Mouse (Mus musculus) heart, postnatal 36 days (tissue): ENCODE results near the gene Cbarp. TPM values are rescaled to one million over a fixed set of nuclear protein-coding genes. Genes with fewer than 3 reads are reported as not detected.

Experiments
- DNase-seq, 2 experiments: peaks; one replicate each; pipeline ENCODE4 v3.0.0; 2021 to 2022
- intact Hi-C: fragments of 180-260 bp; cut with DNase I; formaldehyde crosslinking; loops from one replicate; pipeline ENCODE4 v1.15.1; 2025
- total RNA-seq, 2 experiments: library from RNA; stranded (reverse); gene quantifications; 2 replicates each; pipeline ENCODE4 v1.2.3; 2021

Cbarp gene
- total RNA-seq, 2 experiments from 2014 or later: 2.0 to 4.7 TPM

DNA sequence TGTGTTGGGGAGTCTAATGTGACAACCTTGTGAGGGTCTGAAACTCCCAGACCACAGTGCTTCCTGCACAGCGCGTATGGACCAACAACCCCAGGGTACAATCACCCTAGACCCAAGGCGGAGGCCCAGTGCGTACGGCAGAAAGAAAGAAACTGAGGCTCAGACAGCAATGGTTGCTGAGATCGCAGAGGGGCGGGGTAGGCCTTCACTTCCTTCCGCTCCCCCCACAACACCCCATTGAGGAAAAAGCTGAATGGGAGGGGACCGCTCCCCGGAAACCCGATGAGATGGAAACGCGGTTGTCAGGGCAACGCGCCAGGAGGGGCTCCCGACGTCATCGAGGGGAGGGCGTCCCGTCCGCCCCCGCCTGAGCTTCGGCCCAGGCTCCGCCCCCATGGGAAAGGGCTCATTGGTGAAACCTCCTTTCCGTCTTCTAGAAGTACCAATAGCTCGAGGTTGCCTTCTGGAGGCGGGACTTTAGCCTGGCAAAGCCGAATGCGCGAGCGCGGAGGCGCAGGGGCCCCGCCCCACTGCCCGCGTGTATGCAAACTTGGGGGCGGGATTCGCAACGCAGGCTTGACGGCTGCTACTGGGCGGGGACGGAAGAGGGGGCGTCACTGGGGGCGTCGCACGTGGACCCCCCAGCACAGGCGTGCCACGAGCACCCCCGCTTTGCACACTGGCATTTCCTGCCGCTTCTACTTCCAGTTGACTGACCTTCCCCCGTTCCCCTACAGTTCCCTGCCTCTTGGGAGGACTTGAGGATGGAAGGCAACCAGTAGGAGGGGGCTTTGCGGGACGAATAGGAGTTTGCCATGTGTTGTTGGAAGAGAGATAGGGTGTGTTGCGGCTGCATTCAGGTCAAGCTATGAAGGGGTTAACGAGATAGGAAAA is 19.2 kb upstream of the Cbarp start:
- DNase-seq: peak; percentile 97 to 98
- intact Hi-C loops: no loop called here

- peak in 1 of 2 experiments; percentile 57 for DNase-seq
- intact Hi-C loops: no loop called here
Measured at GRCm38 (mm10) chr10:80159021-80159560, 18.5 kb upstream of the Cbarp start.

GRCm38 (mm10) chr10:80158307-80158986 is 17.8 kb upstream of the Cbarp start:
- intact Hi-C loops: loop anchor here (1.0 kb wide), 1 partner anchor 8 kb away; no protein-coding TSS in a partner anchor
- DNase-seq: peak; percentile 76 to 81

GRCm38 (mm10) chr10:80157141-80157929 is 16.7 kb upstream of the Cbarp start:
- peak in 1 of 2 experiments; percentile 42 for DNase-seq
- intact Hi-C loops: no loop called here

GRCm38 (mm10) chr10:80156752-80157053 is 16.1 kb upstream of the Cbarp start:
- intact Hi-C loops: no loop called here
- DNase-seq: peak in 1 of 2 experiments; percentile 56

GRCm38 (mm10) chr10:80156002-80156751 is 15.5 kb upstream of the Cbarp start:
- DNase-seq: no peak
- intact Hi-C loops: no loop called here

DNA sequence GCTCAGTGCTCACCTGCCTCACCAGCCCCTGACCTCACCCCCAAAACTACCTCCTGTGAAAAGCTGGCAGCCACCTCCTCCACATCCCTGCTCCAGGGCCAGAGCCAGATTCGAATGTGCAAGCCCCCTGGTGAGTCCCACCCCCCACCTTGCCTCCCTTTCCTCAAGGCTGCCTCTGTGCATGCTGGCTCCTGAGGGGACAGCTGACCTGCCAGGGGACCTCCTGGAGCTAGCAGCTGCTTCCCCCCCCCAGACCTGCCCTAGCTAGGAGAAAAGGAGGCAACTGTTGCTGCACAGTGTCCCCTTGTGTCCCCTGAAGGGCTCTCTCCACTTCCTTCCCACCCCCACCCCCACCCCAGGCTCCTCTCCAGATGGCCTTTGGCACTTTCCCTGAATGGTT is 14.6 kb upstream of the Cbarp start:
- intact Hi-C loops: no loop called here
- DNase-seq: no peak

- no peak for DNase-seq
Measured at GRCm38 (mm10) chr10:80154384-80154783, 13.7 kb upstream of the Cbarp start.

GRCm38 (mm10) chr10:80153713-80154112 is 13.1 kb upstream of the Cbarp start:
- intact Hi-C loops: no loop called here

More at GRCm38 (mm10) chr10:80154384-80154783, 13.7 kb upstream of the Cbarp start:
- intact Hi-C loops: no loop called here

GRCm38 (mm10) chr10:80152873-80153260 is 12.2 kb upstream of the Cbarp start:
- DNase-seq: peak in 1 of 2 experiments; percentile 67
- intact Hi-C loops: no loop called here

More at GRCm38 (mm10) chr10:80153713-80154112, 13.1 kb upstream of the Cbarp start:
- no peak for DNase-seq

- DNase-seq: peak; percentile 59 to 71
- intact Hi-C loops: no loop called here
Measured at GRCm38 (mm10) chr10:80152071-80152872, 11.6 kb upstream of the Cbarp start.

DNA sequence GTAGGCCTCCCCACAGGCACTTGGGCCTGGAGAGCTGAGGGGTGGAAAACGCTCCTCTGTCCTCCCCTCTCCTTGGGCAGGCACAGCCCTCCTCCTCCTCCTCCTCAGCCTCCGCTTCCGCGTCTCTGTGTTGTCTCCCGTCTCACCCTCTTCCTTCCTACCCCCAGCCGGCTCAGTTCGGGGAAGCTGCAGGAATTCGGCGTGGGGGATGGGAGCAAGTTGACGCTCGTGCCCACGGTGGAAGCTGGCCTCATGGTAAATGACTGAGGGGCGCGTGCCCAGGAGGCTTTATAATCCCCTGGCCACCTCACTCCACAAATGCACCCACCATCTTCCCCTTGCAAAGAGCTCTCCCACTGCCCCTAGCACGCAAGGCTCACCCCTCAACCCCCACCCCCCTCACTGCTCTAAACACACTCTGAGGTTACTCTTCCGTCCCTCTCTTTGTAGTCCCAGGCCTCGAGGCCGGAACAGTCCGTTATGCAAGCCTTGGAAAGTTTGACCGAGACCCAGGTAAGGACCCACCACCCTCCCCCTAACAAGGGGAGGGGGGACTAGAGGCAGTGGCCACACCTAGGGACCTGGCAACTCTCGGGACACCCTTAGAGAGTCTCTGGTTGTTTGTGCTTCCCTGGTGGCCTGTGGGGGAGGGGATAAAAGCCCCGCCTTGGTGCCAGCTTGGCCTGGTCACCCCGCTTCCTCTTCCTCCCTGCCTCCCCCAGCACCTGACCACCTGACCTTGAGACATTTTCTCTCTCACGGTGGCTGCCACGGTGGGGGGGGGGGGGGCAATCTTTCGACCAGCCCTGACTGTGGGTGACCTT is 10.8 kb upstream of the Cbarp start:
- intact Hi-C loops: no loop called here
- DNase-seq: peak; percentile 69 to 73

DNA sequence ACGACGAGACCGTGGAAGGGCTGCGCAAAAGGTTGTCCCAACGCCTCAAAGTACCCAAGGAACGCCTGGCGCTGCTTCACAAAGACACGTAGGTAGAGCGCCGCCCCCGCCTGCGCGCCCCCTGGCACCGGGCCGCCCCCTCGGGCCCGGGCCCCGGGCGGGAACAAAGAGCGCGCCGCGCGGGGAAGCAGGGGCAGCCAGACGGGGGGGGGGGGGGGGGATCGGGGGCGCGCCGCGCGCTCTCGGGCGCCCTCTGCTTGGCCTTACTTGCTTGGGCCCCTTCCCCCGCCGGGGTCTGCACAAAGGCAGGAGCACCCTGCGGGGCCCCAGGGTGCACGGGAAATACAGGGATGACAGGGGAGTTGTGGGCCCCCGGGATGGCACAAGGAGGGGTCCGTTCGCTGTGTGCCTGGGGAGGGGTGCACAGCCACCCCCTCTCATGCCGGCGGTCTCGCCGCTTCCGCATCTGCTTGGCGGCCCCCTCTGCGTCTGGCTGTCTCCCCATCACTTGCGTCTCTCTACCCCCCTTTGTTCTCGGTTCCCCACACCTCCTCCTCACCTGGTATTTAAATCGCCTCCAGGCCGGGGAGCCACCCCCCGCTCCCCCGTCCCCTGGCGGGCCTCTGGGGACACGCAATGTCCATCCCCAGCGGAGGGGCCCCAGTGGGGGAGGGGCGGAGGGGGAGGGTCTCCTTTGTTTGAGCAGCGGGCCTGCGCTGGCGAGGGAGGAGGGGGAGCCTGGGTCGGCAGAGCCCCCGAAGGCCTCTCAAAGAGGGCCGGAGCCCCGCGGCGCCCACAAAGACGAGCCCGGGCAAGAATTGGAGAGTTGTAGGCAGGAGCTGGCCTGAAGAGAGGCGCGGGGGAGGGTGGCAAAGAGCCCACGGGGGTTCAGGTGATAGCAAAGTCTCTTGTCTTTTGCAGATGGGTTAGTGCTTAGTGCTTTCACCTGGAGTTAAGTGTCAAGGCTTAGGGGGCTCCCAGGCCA is 9.9 kb upstream of the Cbarp start:
- DNase-seq: peak; percentile 55 to 79
- intact Hi-C loops: loop anchor here (1.0 kb wide), 1 partner anchor 8 kb away; no protein-coding TSS in a partner anchor

DNA sequence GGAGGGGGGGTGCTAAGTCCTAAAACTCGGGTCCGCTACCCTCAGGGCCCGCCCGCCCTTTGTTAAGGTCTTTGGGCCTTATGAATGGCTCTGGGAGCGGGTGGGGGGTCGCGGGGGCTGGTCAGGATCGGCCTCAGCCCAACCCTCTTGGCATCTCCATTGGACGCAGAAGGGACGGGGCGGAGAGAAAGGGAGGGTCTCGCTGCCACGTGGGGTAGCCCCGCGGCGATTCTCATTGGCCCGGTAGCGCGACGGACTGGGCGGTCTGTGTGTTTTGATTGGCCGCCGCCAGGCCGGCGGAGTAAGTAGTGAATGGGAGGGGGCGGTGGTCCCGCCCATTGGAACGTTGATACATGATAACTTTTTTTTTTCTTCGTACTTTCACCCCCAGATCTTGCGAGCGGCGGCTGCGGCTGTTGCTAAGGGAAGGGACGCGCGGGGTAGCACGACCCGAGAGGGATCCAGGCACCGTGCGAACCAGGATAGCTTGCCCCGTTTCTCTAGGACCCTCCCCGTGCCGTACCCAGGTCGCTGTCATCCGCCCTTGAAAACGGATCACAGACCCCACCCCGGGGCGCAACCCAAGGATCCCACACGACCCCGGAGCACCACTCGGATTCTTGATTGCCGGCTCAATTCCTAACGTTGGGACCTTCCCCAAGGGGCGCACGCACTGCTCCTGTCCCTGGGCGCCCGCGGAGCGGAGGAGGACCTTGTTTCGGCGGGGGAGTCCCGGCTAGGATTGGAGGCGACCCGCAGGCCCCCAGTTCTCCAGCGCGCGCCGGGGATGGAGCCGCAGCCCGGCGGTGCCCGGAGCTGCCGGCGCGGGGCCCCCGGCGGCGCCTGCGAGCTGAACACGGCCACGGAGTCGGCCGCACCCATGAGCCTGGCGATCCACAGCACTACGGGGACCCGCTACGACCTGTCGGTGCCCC is 8.9 kb upstream of the Cbarp start:
- intact Hi-C loops: loop anchor here (1.0 kb wide), 1 partner anchor 9 kb away; no protein-coding TSS in a partner anchor
- DNase-seq: peak; percentile 91 to 95

DNA sequence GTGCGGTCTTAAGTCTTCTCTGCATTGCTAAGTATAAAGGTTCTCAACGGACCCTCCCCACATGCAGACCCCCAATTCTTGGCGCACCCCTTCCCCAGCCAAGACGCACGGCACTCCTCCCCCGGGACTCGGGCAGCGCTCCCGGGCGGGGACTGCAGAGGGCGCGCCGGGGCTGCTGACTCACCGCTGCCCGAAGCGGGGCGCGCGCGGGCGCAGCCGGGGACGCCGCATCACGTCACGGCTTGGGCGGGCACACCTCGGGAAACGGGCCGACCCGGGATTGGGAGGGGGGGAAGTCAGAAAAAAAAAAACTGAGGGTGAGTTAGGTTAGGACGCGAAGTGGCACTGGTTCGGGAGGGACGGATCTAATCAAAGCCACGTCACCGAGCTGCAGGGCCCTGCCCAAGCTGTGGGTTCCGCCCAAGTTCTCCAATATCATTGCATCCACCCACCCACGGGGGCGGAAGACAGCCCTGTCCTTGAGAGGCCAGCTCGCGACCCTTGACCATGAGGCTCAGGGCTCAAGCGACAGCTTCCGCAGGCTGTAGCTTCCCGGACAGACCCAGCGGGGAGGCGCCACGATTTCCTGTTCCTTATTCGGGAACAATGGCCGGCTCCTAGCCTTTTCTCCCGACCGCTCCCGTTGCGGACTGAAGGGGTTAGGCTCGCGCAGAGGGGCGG is 8.1 kb upstream of the Cbarp start:
- intact Hi-C loops: loop anchor here (1.0 kb wide), 1 partner anchor 17 kb away; the partner anchor contains the start of gene Cirbp
- peak; percentile 96 to 97 for DNase-seq
